Mouse (Mus musculus) intestine, embryonic 14.5 days (tissue): Measurements from ENCODE around the gene Ang. TPM values are rescaled to one million over a fixed set of nuclear protein-coding genes. Genes with fewer than 3 reads are reported as not detected.
A peak's percentile ranks its signal among the peaks of the same experiment; 100 is the strongest.

Source experiments
- ATAC-seq: fragments of 200-750 bp; cut with Nextera tagmentation; replicated peaks from 2 replicates; pipeline ENCODE4 v1.8.0; 2017; ENCODE audit warnings: low read depth, moderate number of reproducible peaks, moderate TSS enrichment, moderate library complexity; ENCODE audit not compliant: low FRiP score, low TSS enrichment
- DNase-seq: peaks from one replicate; pipeline ENCODE4 v3.0.0-alpha.2; 2018; ENCODE audit warnings: low spot score
- H3K27ac ChIP-seq: fragments of 300-500 bp; sonication (generic); 2 replicates; pipeline ENCODE4 v1.5.1; 2014; ENCODE audit warnings: low read depth, mild to moderate bottlenecking, control low read depth
- H3K27me3 ChIP-seq: fragments of 300-500 bp; sonication (generic); replicated peaks from 2 replicates; pipeline ENCODE4 v1.6.1; 2014; ENCODE audit warnings: low read length, control low read depth; ENCODE audit not compliant: control insufficient read depth, insufficient read depth
- H3K36me3 ChIP-seq: fragments of 300-500 bp; sonication (generic); 2 replicates; pipeline ENCODE4 v1.6.1; 2014; ENCODE audit warnings: low read length, control low read depth; ENCODE audit not compliant: control insufficient read depth, insufficient read depth
- H3K4me1 ChIP-seq: fragments of 300-500 bp; sonication (generic); replicated peaks from 2 replicates; pipeline ENCODE4 v1.6.1; 2014; ENCODE audit warnings: low read length, control low read depth, mixed read lengths; ENCODE audit not compliant: control insufficient read depth, insufficient read depth
- H3K4me2 ChIP-seq: fragments of 300-500 bp; sonication (generic); 2 replicates; pipeline ENCODE4 v1.6.1; 2014; ENCODE audit warnings: low read length
- H3K4me3 ChIP-seq: fragments of 300-500 bp; sonication (generic); 2 replicates; pipeline ENCODE4 v1.5.1; 2014; ENCODE audit warnings: low read depth, low read length, control low read depth, mixed read lengths
- H3K9ac ChIP-seq: fragments of 300-500 bp; sonication (generic); 2 replicates; pipeline ENCODE4 v1.6.1; 2014; ENCODE audit warnings: mild to moderate bottlenecking, low read length
- H3K9me3 ChIP-seq: fragments of 300-500 bp; sonication (generic); 2 replicates; pipeline ENCODE4 v1.6.1; 2016; ENCODE audit warnings: low read length, control low read depth; ENCODE audit not compliant: control insufficient read depth
- WGBS: fragments of 180-500 bp; shearing (Covaris S2); extraction: QIAGEN DNeasy Blood & Tissue Kit; methylation state at CpG from one replicate; pipeline ENCODE4 v1.1.7; 2014; 5-methylcytosine and 5-hydroxymethylcytosine counted together
- polyA plus RNA-seq: library from polyadenylated mRNA; unstranded; fragments of >200 nt; fragmentation: Nextera tagmentation; extraction: Ambion mirVana; gene quantifications from 2 replicates; pipeline ENCODE4 v1.2.1, GENCODE M21; 2014

Gene Ang
- polyA plus RNA-seq, 1 experiment from 2014 or later, result 38.6 TPM

GRCm38 (mm10) chr14:51060761-51061160 lies 30.2 kb upstream of the Ang start:
- ATAC-seq (no peak), DNase-seq (no peak)
- H3K4me3 ChIP-seq, result no peak overlapping the region
- no peak overlapping the region for H3K27ac ChIP-seq
- no peaks in the 10 kb centered on the region; the same call in 1 of the 2 replicates for H3K4me1 ChIP-seq
- no peaks in the 10 kb centered on the region for H3K27me3 ChIP-seq
- H3K4me2 ChIP-seq, result no peak overlapping the region
- no peaks in the 10 kb centered on the region for H3K36me3 ChIP-seq
- WGBS, result 91% methylated on average over 5 of the region's 5 CpGs
- H3K9me3 ChIP-seq, result no peaks in the 10 kb centered on the region
- H3K9ac ChIP-seq, result no peak overlapping the region

GRCm38 (mm10) chr14:51068956-51069355 lies 22.0 kb upstream of the Ang start:
- 0 out of 2 replicates have a peak, but pooled peaks cover 5% of the 10 kb centered on the region for H3K4me1 ChIP-seq
- H3K9me3 ChIP-seq, result no peaks in the 10 kb centered on the region
- no peaks in the 10 kb centered on the region for H3K36me3 ChIP-seq
- H3K4me2 ChIP-seq, result no peak overlapping the region
- ATAC-seq (no peak), DNase-seq (no peak)
- no peak overlapping the region for H3K27ac ChIP-seq
- H3K27me3 ChIP-seq, result no peaks in the 10 kb centered on the region
- no peak overlapping the region for H3K4me3 ChIP-seq
- H3K9ac ChIP-seq, result no peak overlapping the region
- WGBS, result 57% methylated on average over 5 of the region's 5 CpGs

GRCm38 (mm10) chr14:51069617-51070016 lies 21.3 kb upstream of the Ang start:
- no peak for ATAC-seq
- Histone ChIP-seq H3K4me3 (no peak overlapping the region), H3K4me2 (no peak overlapping the region), H3K27ac (no peak overlapping the region), H3K9ac (no peak overlapping the region), H3K36me3 (no peaks in the 10 kb centered on the region), H3K4me1 (0 out of 2 replicates have a peak, but pooled peaks cover 5% of the 10 kb centered on the region), H3K27me3 (no peaks in the 10 kb centered on the region), H3K9me3 (no peaks in the 10 kb centered on the region)
- 90% methylated on average over 2 of the region's 2 CpGs for WGBS
- no peak for DNase-seq

GRCm38 (mm10) chr14:51074335-51074734 lies 16.6 kb upstream of the Ang start, which contains the start of gene Olfr750:
Olfr750 (minus strand) TSS chr14:51074435.
- no peaks in the 10 kb centered on the region for H3K9me3 ChIP-seq
- no peaks in the 10 kb centered on the region for H3K27me3 ChIP-seq
- H3K4me1 ChIP-seq, result no peaks in the 10 kb centered on the region
- H3K4me3 ChIP-seq, result no peak within 1 kb of the TSS
- H3K9ac ChIP-seq, result no peak within 1 kb of the TSS
- no peak within 1 kb of the TSS for H3K27ac ChIP-seq
- H3K4me2 ChIP-seq, result no peak within 1 kb of the TSS
- ATAC-seq (no peak), DNase-seq (no peak)
- WGBS, result 86% methylated on average over 3 of the region's 3 CpGs
- no peaks in the 10 kb centered on the region for H3K36me3 ChIP-seq

- no peaks in the 10 kb centered on the region for H3K27me3 ChIP-seq
- 97% methylated on average over 1 of the region's 1 CpGs for WGBS
- H3K27ac ChIP-seq, result no peak overlapping the region
- no peak overlapping the region for H3K9ac ChIP-seq
- H3K4me2 ChIP-seq, result no peak overlapping the region
- H3K4me3 ChIP-seq, result no peak overlapping the region
- H3K4me1 ChIP-seq, result no peaks in the 10 kb centered on the region; the same call in 1 of the 2 replicates
- ATAC-seq (no peak), DNase-seq (no peak)
- H3K9me3 ChIP-seq, result no peaks in the 10 kb centered on the region
- H3K36me3 ChIP-seq, result no peaks in the 10 kb centered on the region
Measured at GRCm38 (mm10) chr14:51079180-51079579, 11.8 kb upstream of the Ang start.

GRCm38 (mm10) chr14:51081035-51081434 lies 9.9 kb upstream of the Ang start:
- H3K4me1 ChIP-seq, result no peaks in the 10 kb centered on the region; the same call in 1 of the 2 replicates
- ATAC-seq, result peak; percentile 36; the same call in 1 of the 2 replicates
- DNase-seq, result no peak
- 82% methylated on average over 2 of the region's 2 CpGs for WGBS
- H3K9me3 ChIP-seq, result no peaks in the 10 kb centered on the region
- H3K9ac ChIP-seq, result no peak overlapping the region
- H3K36me3 ChIP-seq, result no peaks in the 10 kb centered on the region
- no peak overlapping the region for H3K4me3 ChIP-seq
- no peak overlapping the region for H3K4me2 ChIP-seq
- no peak overlapping the region for H3K27ac ChIP-seq
- H3K27me3 ChIP-seq, result no peaks in the 10 kb centered on the region

GRCm38 (mm10) chr14:51082599-51083581 lies 8.1 kb upstream of the Ang start:
- Histone ChIP-seq H3K4me3 (peak overlapping the region; percentile 55), H3K27ac (no peak overlapping the region), H3K4me1 (no peaks in the 10 kb centered on the region; the same call in 1 of the 2 replicates), H3K36me3 (no peaks in the 10 kb centered on the region), H3K9me3 (no peaks in the 10 kb centered on the region), H3K4me2 (peak overlapping the region; percentile 64), H3K27me3 (no peaks in the 10 kb centered on the region), H3K9ac (peak overlapping the region; percentile 28)
- 3% methylated on average over 37 of the region's 40 CpGs for WGBS
- DNase-seq, result peak; percentile 80
- peak; percentile 67 for ATAC-seq

GRCm38 (mm10) chr14:51083805-51084204 lies 7.1 kb upstream of the Ang start:
- Histone ChIP-seq H3K4me2 (peak overlapping the region; percentile 64), H3K9ac (no peak overlapping the region), H3K27ac (no peak overlapping the region), H3K4me1 (no peaks in the 10 kb centered on the region; the same call in 1 of the 2 replicates), H3K4me3 (peak overlapping the region; percentile 55), H3K27me3 (no peaks in the 10 kb centered on the region), H3K36me3 (no peaks in the 10 kb centered on the region), H3K9me3 (no peaks in the 10 kb centered on the region)
- DNase-seq (no peak), ATAC-seq (no peak)
- WGBS, result 13% methylated on average over 7 of the region's 7 CpGs
